ENCODE assay signal across 8 mouse cellular contexts in genomic region chr9:32506866-32507861, GRCm38 (mm10). TPM values are rescaled to one million over a fixed set of nuclear protein-coding genes. Genes with fewer than 3 reads are reported as not detected.
A peak's percentile ranks its signal among the peaks of the same experiment; 100 is the strongest.
DNase-seq lines count a peak whose midpoint lies in the region; ATAC-seq lines count a peak whose summit lies in the region.
"Had no signal": no experiment of that assay in that cellular context is flagged by ENCODE, and none has a peak within 500 bp of the region (broad histone marks: within the 10 kb centered on the region; RNA-seq: fewer than 3 reads in every experiment).

No protein-coding gene starts in this region.

- H3K9me3 ChIP-seq in lung, embryonic 16.5 days (ENCODE audit: control insufficient read depth, low read length): no peaks in the 10 kb centered on the region
- no peaks in the 10 kb centered on the region for H3K9me3 ChIP-seq in embryonic facial prominence, embryonic 12.5 days
- H3K9me3 ChIP-seq in limb, embryonic 10.5 days (replicated peaks): no peaks in the 10 kb centered on the region
- H3K9me3 ChIP-seq: hindbrain, embryonic 15.5 days had no signal

- DNase-seq in lung, postnatal 25 days (ENCODE audit: low spot score): no peak
- DNase-seq in limb, embryonic 10.5 days (ENCODE audit: low spot score): no peak
- DNase-seq in thymus, postnatal 10 days (ENCODE audit: low spot score in 2 of 2): peak; percentile 59 to 63
- DNase-seq in urinary bladder, postnatal 10 days (ENCODE audit: low spot score): no peak
- DNase-seq in c-Kit-positive CD71-positive TER-119-positive erythroid progenitor cells, embryonic 14.5 days (ENCODE audit: low spot score): no peak

- no peak for ATAC-seq in lung, embryonic 16.5 days (ENCODE audit: low read depth)
- ATAC-seq in embryonic facial prominence, embryonic 12.5 days (ENCODE audit: insufficient number of reproducible peaks, insufficient read depth, low FRiP score, low TSS enrichment): no peak

- H3K4me3 ChIP-seq in lung, embryonic 16.5 days (ENCODE audit: low read length): no peak overlapping the region
- H3K4me3 ChIP-seq in embryonic facial prominence, embryonic 12.5 days: no peak overlapping the region
- no peak overlapping the region for H3K4me3 ChIP-seq in limb, embryonic 10.5 days
- H3K4me3 ChIP-seq: hindbrain, embryonic 15.5 days had no signal

- H3K27me3 ChIP-seq in lung, embryonic 16.5 days (ENCODE audit: control insufficient read depth, insufficient read depth, low read depth, low read length): no peaks in the 10 kb centered on the region
- H3K27me3 ChIP-seq in embryonic facial prominence, embryonic 12.5 days: no peaks in the 10 kb centered on the region
- H3K27me3 ChIP-seq in limb, embryonic 10.5 days (ENCODE audit: low read depth, poor library complexity, severe bottlenecking): no peaks in the 10 kb centered on the region
- H3K27me3 ChIP-seq: hindbrain, embryonic 15.5 days had no signal

- no peak overlapping the region for H3K4me2 ChIP-seq in lung, embryonic 16.5 days (ENCODE audit: low read depth, low read length)
- no peak overlapping the region for H3K4me2 ChIP-seq in embryonic facial prominence, embryonic 12.5 days (replicated peaks)
- H3K4me2 ChIP-seq: hindbrain, embryonic 15.5 days had no signal

- no peaks in the 10 kb centered on the region for H3K36me3 ChIP-seq in lung, embryonic 16.5 days (ENCODE audit: control insufficient read depth, insufficient read depth, low read length)
- no peaks in the 10 kb centered on the region for H3K36me3 ChIP-seq in embryonic facial prominence, embryonic 12.5 days
- H3K36me3 ChIP-seq in limb, embryonic 10.5 days: peaks cover 50% of the 10 kb centered on the region
- H3K36me3 ChIP-seq: hindbrain, embryonic 15.5 days had no signal

- 60% methylated on average over 15 of the region's 15 CpGs for WGBS in lung, embryonic 16.5 days
- 63% methylated on average over 15 of the region's 15 CpGs for WGBS in embryonic facial prominence, embryonic 12.5 days
- WGBS in limb, embryonic 10.5 days: 71% methylated on average over 15 of the region's 15 CpGs

- H3K9ac ChIP-seq in lung, embryonic 16.5 days (ENCODE audit: low read length): no peak overlapping the region
- no peak overlapping the region for H3K9ac ChIP-seq in embryonic facial prominence, embryonic 12.5 days
- H3K9ac ChIP-seq: hindbrain, embryonic 15.5 days had no signal

- peaks cover 26% of the 10 kb centered on the region for H3K4me1 ChIP-seq in lung, embryonic 16.5 days (replicated peaks; ENCODE audit: control insufficient read depth, insufficient read depth, low read length)
- H3K4me1 ChIP-seq in embryonic facial prominence, embryonic 12.5 days: peaks cover 79% of the 10 kb centered on the region
- peaks cover 91% of the 10 kb centered on the region for H3K4me1 ChIP-seq in limb, embryonic 10.5 days
- H3K4me1 ChIP-seq: hindbrain, embryonic 15.5 days had no signal

- H3K27ac ChIP-seq in lung, embryonic 16.5 days (ENCODE audit: low read length): peak overlapping the region; percentile 34
- peak overlapping the region; percentile 68 for H3K27ac ChIP-seq in embryonic facial prominence, embryonic 12.5 days
- peak overlapping the region; percentile 75 for H3K27ac ChIP-seq in limb, embryonic 10.5 days
- H3K27ac ChIP-seq: hindbrain, embryonic 15.5 days had no signal

RNA-seq across cellular contexts. Expression of gene Fli1, which starts 35.5 kb away (rescaled TPM):
- 32.8 and 34.9 TPM in 2 replicates for polyA plus RNA-seq in lung, embryonic 16.5 days (2015; fragmentation: Nextera tagmentation; extraction: Ambion mirVana)
- polyA plus RNA-seq in embryonic facial prominence, embryonic 12.5 days (2016; fragmentation: Nextera tagmentation; extraction: Ambion mirVana): 39.2 and 40.9 TPM in 2 replicates
- polyA plus RNA-seq in limb, embryonic 10.5 days (2016; fragmentation: Nextera tagmentation; extraction: Ambion mirVana): 50.6 and 71.2 TPM in 2 replicates

Comparison
In these comparisons a context has a peak if more than half of its experiments do, and no peak if none do; other contexts are left out.
1. DNase-seq: peak in thymus, postnatal 10 days (2 of 2); none in lung, postnatal 25 days (single experiment), limb, embryonic 10.5 days (single experiment), urinary bladder, postnatal 10 days (single experiment) and c-Kit-positive CD71-positive TER-119-positive erythroid progenitor cells, embryonic 14.5 days (single experiment).
2. Peak in every context shown above with its lines, with median percentiles within 50 percentile points of each other: H3K27ac ChIP-seq.